ENCODE assay signal across 15 mouse cellular contexts in the genomic region with DNA sequence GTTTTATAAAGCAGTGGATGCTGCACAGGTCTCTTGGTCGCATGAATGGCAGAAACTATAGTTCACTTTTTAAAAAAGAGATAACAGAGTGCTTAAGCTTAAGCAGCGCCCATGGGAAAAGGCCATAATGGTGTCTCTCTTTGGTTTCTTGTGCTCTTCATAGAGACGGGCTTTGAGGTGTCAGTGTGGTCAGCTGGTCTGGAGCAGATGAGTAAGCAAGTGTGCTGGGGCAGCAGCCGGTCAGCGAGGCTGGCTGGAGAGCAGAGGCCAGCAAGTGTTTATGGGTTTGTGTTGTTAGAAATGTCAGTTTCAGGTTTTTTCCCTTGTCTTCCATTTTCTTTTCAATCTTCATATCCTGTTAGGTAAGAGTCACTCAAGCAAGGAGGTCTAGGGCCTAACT. TPM values are rescaled to one million over a fixed set of nuclear protein-coding genes. Genes with fewer than 3 reads are reported as not detected.
DNase-seq lines count a peak whose midpoint lies in the region; ATAC-seq and TF ChIP-seq lines count a peak whose summit lies in the region.
"Had no signal": no experiment of that assay in that cellular context is flagged by ENCODE, and none has a peak within 500 bp of the region (broad histone marks: within the 10 kb centered on the region; RNA-seq: fewer than 3 reads in every experiment).

No protein-coding gene starts in this region.

- H3K4me3 ChIP-seq in limb, embryonic 11.5 days (ENCODE audit: low read depth, low read length), result no peak overlapping the region
- no peak overlapping the region for H3K4me3 ChIP-seq in limb, embryonic 10.5 days
- H3K4me3 ChIP-seq in MEL (ENCODE audit: control insufficient read depth in 1 of 2, insufficient read depth in 1 of 2, low read depth in 2 of 2, low read length in 2 of 2), result peak overlapping the region; percentile 35 to 99; a peak in 3 of 4 replicates
- H3K4me3 ChIP-seq in bone marrow, adult 2 months (replicated peaks; ENCODE audit: control insufficient read depth, low read depth, low read length), result peak overlapping the region; percentile 62
- H3K4me3 ChIP-seq: forebrain, embryonic 10.5 days; midbrain, embryonic 13.5 days had no signal

- DNase-seq in limb, embryonic 11.5 days (ENCODE audit: low spot score), result peak; percentile 12
- DNase-seq in limb, embryonic 10.5 days (ENCODE audit: low spot score), result no peak
- DNase-seq in MEL (ENCODE audit: low read depth, low spot score), result no peak
- peak; percentile 31 to 64 for DNase-seq in natural killer cell, adult 2 months (ENCODE audit: low spot score in 2 of 2)
- no peak for DNase-seq in lung, postnatal 10 days
- DNase-seq: cerebellum, adult 11-12 months; kidney, adult 8-10 months; kidney, postnatal 36 days; lung, postnatal 36 days; retina, postnatal 1 day; spleen, adult 18-20 months had no signal

- ATAC-seq in limb, embryonic 11.5 days (ENCODE audit: insufficient number of reproducible peaks, low FRiP score, low TSS enrichment, low read depth), result no peak
- ATAC-seq in CD4-positive, CD25-positive, alpha-beta regulatory T cell, adult 4 months, result no peak
- ATAC-seq: midbrain, embryonic 13.5 days had no signal

- TF ChIP-seq CTCF in MEL (IDR thresholded peaks at IDR 0.05 in 2 of 3, conservative IDR thresholded peaks at IDR 0.05 in 1 of 3; ENCODE audit: control insufficient read depth in 1 of 3, insufficient read depth in 1 of 3, low read depth in 2 of 3, low read length in 3 of 3, poor library complexity in 1 of 3, severe bottlenecking in 1 of 3), result no peak
- TF ChIP-seq CTCF in bone marrow, adult 2 months (IDR thresholded peaks at IDR 0.05; ENCODE audit: control insufficient read depth, insufficient read depth, low read length), result no peak

- H3K9me3 ChIP-seq in limb, embryonic 11.5 days (ENCODE audit: control insufficient read depth, low read length), result no peaks in the 10 kb centered on the region
- no peaks in the 10 kb centered on the region for H3K9me3 ChIP-seq in limb, embryonic 10.5 days (replicated peaks)
- no peaks in the 10 kb centered on the region for H3K9me3 ChIP-seq in MEL (replicated peaks; ENCODE audit: insufficient read depth, low read length)
- H3K9me3 ChIP-seq: forebrain, embryonic 10.5 days; midbrain, embryonic 13.5 days had no signal

- TF ChIP-seq EP300 in MEL (IDR thresholded peaks at IDR 0.05; ENCODE audit: low read depth in 1 of 2, low read length in 2 of 2), result no peak

- no peak for TF ChIP-seq POLR2A in MEL (IDR thresholded peaks at IDR 0.05; ENCODE audit: control insufficient read depth in 1 of 2, insufficient read depth in 1 of 2, low read depth in 1 of 2, low read length in 2 of 2, poor library complexity in 1 of 2)
- no peak for TF ChIP-seq POLR2A in bone marrow, adult 2 months (IDR thresholded peaks at IDR 0.05; ENCODE audit: borderline replicate concordance, control insufficient read depth, low read depth, low read length)

- peaks cover 77% of the 10 kb centered on the region for H3K79me2 ChIP-seq in MEL (ENCODE audit: control insufficient read depth, insufficient read depth, low read length, poor library complexity)

- 74% methylated on average over 5 of the region's 5 CpGs for WGBS in limb, embryonic 11.5 days
- WGBS in limb, embryonic 10.5 days, result 79% methylated on average over 5 of the region's 5 CpGs
- WGBS in bone marrow, adult 2 months, result 64% methylated on average over 5 of the region's 5 CpGs

- H3K4me1 ChIP-seq in limb, embryonic 11.5 days (ENCODE audit: control insufficient read depth, insufficient read depth, low read length), result 0 out of 2 replicates have a peak, but pooled peaks cover 2% of the 10 kb centered on the region
- H3K4me1 ChIP-seq in limb, embryonic 10.5 days, result peaks cover 26% of the 10 kb centered on the region
- H3K4me1 ChIP-seq in MEL (ENCODE audit: control insufficient read depth in 1 of 2, insufficient read depth in 2 of 2, low read length in 2 of 2), result peaks cover 24 to 32% of the 10 kb centered on the region in 2 experiments
- peaks cover 6% of the 10 kb centered on the region for H3K4me1 ChIP-seq in bone marrow, adult 2 months (ENCODE audit: control insufficient read depth, insufficient read depth, low read length)

- no peaks in the 10 kb centered on the region for H3K27me3 ChIP-seq in limb, embryonic 11.5 days (ENCODE audit: control insufficient read depth, insufficient read depth, low read length)
- H3K27me3 ChIP-seq in limb, embryonic 10.5 days (ENCODE audit: low read depth, poor library complexity, severe bottlenecking), result peaks cover 7% of the 10 kb centered on the region
- no peaks in the 10 kb centered on the region for H3K27me3 ChIP-seq in MEL (ENCODE audit: control insufficient read depth in 1 of 2, insufficient read depth in 2 of 2, low read length in 2 of 2)
- H3K27me3 ChIP-seq: midbrain, embryonic 13.5 days had no signal

- no peak overlapping the region for H3K9ac ChIP-seq in limb, embryonic 11.5 days (ENCODE audit: low read length)
- H3K9ac ChIP-seq in MEL (ENCODE audit: control insufficient read depth, low read depth, low read length, poor library complexity, severe bottlenecking), result peak overlapping the region; percentile 58
- H3K9ac ChIP-seq: midbrain, embryonic 13.5 days had no signal

- no peak overlapping the region for H3K4me2 ChIP-seq in limb, embryonic 11.5 days (ENCODE audit: low read depth, severe bottlenecking)
- H3K4me2 ChIP-seq: midbrain, embryonic 13.5 days had no signal

- H3K36me3 ChIP-seq in limb, embryonic 11.5 days (ENCODE audit: control insufficient read depth, insufficient read depth, low read length), result no peaks in the 10 kb centered on the region
- H3K36me3 ChIP-seq in limb, embryonic 10.5 days, result no peaks in the 10 kb centered on the region
- peaks cover 16 to 46% of the 10 kb centered on the region in 2 experiments for H3K36me3 ChIP-seq in MEL (ENCODE audit: control insufficient read depth in 1 of 2, insufficient read depth in 2 of 2, low read length in 2 of 2)
- H3K36me3 ChIP-seq: forebrain, embryonic 10.5 days; midbrain, embryonic 13.5 days had no signal

- no peak overlapping the region for H3K27ac ChIP-seq in limb, embryonic 11.5 days (replicated peaks; ENCODE audit: low read depth, low read length)
- no peak overlapping the region for H3K27ac ChIP-seq in limb, embryonic 10.5 days
- H3K27ac ChIP-seq in MEL (ENCODE audit: control insufficient read depth, low read depth, low read length), result peak overlapping the region; percentile 55
- peak overlapping the region; percentile 65 for H3K27ac ChIP-seq in bone marrow, adult 2 months (ENCODE audit: control insufficient read depth, insufficient read depth, low read depth, low read length, poor library complexity)
- H3K27ac ChIP-seq: forebrain, embryonic 10.5 days; midbrain, embryonic 13.5 days had no signal

- no peak for TF ChIP-seq RAD21 in MEL (IDR thresholded peaks at IDR 0.05; ENCODE audit: low read depth, low read length)

TF ChIP-seq in MEL, 35 proteins besides CTCF, POLR2A, EP300 and RAD21:
- TF ChIP-seq SIN3A (IDR thresholded peaks at IDR 0.05; ENCODE audit: low read length) (no peak; the same call in 1 of the 2 replicates), MXI1 (IDR thresholded peaks at IDR 0.05; ENCODE audit: low read depth, low read length) (0 out of 2 replicates have a peak, but pooled peaks have one; percentile 6)

RNA-seq across cellular contexts. Expression of a gene that starts 3.0 kb away (rescaled TPM):
- 5.3 and 5.8 TPM in 2 replicates for polyA plus RNA-seq in limb, embryonic 11.5 days (2014; fragmentation: Nextera tagmentation; extraction: Ambion mirVana)
- 5.0 and 6.4 TPM in 2 replicates for polyA plus RNA-seq in limb, embryonic 10.5 days (2016; fragmentation: Nextera tagmentation; extraction: Ambion mirVana)
- total RNA-seq in MEL (2012; rRNA removed), result 56.0 and 83.7 TPM in 2 replicates
- 10 to 100 TPM in 1 of 2 experiments, not detected in 1; 23.6 TPM for polyA plus RNA-seq in MEL (2012; ENCODE audit: insufficient read depth in 1 of 2, insufficient read length in 2 of 2, low read depth in 1 of 2, low replicate concordance in 2 of 2, missing spikeins in 1 of 2)
- polyA plus RNA-seq in bone marrow, adult 2 months (2011; ENCODE audit: insufficient read depth, insufficient read length, low replicate concordance, missing spikeins), result 29.5 and 33.4 TPM in 2 replicates
- polyA plus RNA-seq in CD4-positive, CD25-positive, alpha-beta regulatory T cell, adult 4 months (2017; shearing (Covaris generic)), result 1 to 10 TPM; 5.4 to 8.6 TPM

Comparison
In these comparisons a context has a peak if more than half of its experiments do, and no peak if none do; other contexts are left out.
1. DNase-seq: peak in limb, embryonic 11.5 days (single experiment) and natural killer cell, adult 2 months (2 of 2); none in limb, embryonic 10.5 days (single experiment), MEL (single experiment) and lung, postnatal 10 days (single experiment).
2. H3K27ac ChIP-seq: peak in MEL (single experiment) and bone marrow, adult 2 months (single experiment); none in limb, embryonic 11.5 days (single experiment) and limb, embryonic 10.5 days (single experiment).
3. H3K4me3 ChIP-seq: peak in MEL (2 of 2) and bone marrow, adult 2 months (single experiment); none in limb, embryonic 11.5 days (single experiment) and limb, embryonic 10.5 days (single experiment).